Mouse (Mus musculus) CD4-positive naive resting alpha-beta T cell, adult 57 days (primary cell): ENCODE measurements around the gene Ear10. TPM values are rescaled to one million over a fixed set of nuclear protein-coding genes. Genes with fewer than 3 reads are reported as not detected.

Experiments
- total RNA-seq: library from RNA; stranded (reverse); gene quantifications from one replicate; pipeline ENCODE4 v1.2.4, GENCODE M21; 2023

The Ear10 gene
- not detected for total RNA-seq

DNA sequence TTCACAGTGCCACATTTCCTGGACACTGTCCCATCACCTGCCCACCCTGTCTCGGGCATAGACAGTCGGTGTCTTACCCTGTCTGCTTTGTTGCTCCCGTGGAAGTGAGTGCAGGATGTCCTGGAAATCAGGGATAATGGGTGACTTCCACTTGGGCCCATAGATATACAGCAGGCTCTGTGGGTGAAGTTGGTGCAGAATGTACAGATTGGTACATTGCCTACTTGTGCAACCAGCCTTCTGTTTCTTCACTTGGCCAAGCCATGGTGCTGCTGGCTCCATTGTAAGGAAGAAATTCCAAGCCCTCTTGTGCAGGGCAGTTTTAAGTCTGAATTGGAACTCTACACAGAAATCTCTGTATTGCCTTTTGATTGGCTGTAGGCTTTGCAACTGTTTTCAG is at the start of gene Ear10:
Gene Ear10 (minus strand): TSS at position 101 of the 400 bp plus-strand sequence.

DNA sequence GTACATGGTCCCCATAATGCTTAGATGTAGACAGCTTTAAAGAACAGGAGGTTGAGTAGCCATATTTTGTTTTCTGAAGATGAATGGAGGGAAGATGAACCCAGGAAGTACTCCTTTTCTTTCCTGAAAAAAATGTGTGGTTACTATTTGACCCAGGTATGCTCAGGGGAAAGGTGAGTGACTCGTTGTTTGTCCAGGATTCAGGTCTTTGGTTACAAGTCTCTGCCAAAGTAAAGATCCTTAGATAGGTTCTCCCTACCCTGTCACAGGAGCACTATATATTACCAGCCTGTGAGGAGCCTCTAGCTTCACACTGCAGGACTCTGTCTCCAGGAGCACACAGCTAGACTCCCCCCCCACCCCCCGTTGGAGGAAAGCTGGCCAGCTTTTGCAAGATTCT is 33.4 kb upstream of the Ear10 start, which contains the start of gene Ang5:
Gene Ang5 (plus strand): TSS at position 301 of the 400 bp plus-strand sequence.

DNA sequence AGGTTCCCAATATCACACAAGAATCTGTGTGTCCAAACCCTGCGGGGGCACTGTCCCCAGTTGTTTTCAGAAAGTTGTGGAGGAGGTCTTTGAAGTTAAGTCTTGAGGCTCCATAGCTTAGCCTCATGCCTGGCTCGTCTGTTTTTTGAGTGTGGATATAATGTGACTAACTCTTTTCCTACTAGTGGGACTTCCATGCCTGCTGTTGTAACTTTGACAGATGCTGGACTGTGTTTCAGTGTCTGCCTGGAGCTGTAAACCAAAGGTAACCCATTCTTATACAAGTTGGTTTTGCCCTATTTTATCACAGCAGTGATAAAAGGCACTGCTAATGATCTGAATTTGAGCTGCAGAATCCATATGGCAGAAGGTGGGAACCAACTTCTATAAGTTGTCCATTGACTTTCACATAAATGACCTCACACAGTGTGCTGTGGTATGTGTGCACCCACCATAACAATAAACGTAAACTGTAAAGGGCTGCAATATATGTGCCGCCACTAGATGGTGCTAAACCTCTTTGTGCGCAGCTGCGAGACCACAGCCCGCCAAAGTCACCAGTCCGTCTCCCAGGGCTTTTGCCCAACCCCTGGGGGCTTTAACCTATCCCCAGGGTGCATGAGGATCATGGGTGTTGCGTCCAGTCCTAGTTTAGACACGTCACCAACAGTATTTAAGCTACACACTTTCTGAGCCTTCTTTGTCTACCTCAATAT is 1.5 kb upstream of the Ear10 start, which contains the start of gene Gm8113:
Gene Gm8113 (plus strand): TSS at position 703 of the 716 bp plus-strand sequence.

DNA sequence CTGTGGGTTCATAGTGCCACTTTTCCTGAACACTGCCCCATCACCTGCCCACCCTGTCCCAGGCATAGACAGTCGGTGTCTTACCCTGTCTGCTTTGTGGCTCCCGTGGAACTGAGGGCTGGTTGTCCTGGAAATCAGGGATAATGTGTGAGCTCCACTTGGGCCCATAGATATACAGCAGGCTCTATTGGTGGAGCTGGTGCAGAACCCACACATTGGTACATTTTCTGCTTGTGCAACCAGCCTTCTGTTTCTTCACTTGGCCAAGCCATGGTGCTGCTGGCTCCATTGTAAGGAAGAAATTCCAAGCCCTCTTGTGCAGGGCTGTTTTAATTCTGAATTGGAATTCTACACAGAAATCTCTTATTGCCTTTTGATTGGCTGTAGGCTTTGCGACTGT is 47.9 kb downstream of the Ear10 start, which contains the start of gene Ear1:
Gene Ear1 (minus strand): TSS at position 101 of the 400 bp plus-strand sequence.

Other genes starting within 250 kb of the Ear10 start
- not detected for gene Gm8165, start 246.4 kb downstream of the Ear10 start, total RNA-seq
- 0.83 TPM for gene Gm7324, start 225.7 kb downstream of the Ear10 start, total RNA-seq
- gene Gm16506, start 196.1 kb downstream of the Ear10 start, total RNA-seq: not detected
- not detected for gene Gm6526, start 175.7 kb downstream of the Ear10 start, total RNA-seq
- gene Gm8180, start 138.8 kb downstream of the Ear10 start, total RNA-seq: not detected
- gene Ear1, start 48.0 kb downstream of the Ear10 start, total RNA-seq: not detected
- gene Gm8113, start 1.8 kb upstream of the Ear10 start, total RNA-seq: not detected
- gene Ang5, start 33.5 kb upstream of the Ear10 start, total RNA-seq: not detected
- gene Ang6, start 78.7 kb upstream of the Ear10 start, total RNA-seq: not detected
- 1.3 TPM for gene Ear2, start 179.1 kb upstream of the Ear10 start, total RNA-seq
- not detected for gene Gm3327, start 200.3 kb upstream of the Ear10 start, total RNA-seq